Mouse (Mus musculus): ENCODE results near the gene Mepce.
A peak's percentile ranks its signal among the peaks of the same experiment; 100 is the strongest.
"Not testable (repeated sequence)": the region's sequence is repeated elsewhere in the genome, so short reads cannot be mapped to it uniquely, and the experiment has no call there.

Mepce gene

GRCm38 (mm10) chr5:137758921-137759534 lies 28.4 kb downstream of the Mepce start:
- no peak for DNase-seq (ENCODE audit: low read depth, low spot score)

GRCm38 (mm10) chr5:137757887-137758286 lies 29.6 kb downstream of the Mepce start:
- DNase-seq (ENCODE audit: low read depth, low spot score) = no peak

GRCm38 (mm10) chr5:137756882-137757661 lies 30.4 kb downstream of the Mepce start:
- peak; percentile 78 for DNase-seq (ENCODE audit: low read depth, low spot score)

- no peak for DNase-seq (ENCODE audit: low read depth, low spot score)
Observed at GRCm38 (mm10) chr5:137756106-137756505, 31.3 kb downstream of the Mepce start.

- no peak for DNase-seq (ENCODE audit: low read depth, low spot score)
Observed at GRCm38 (mm10) chr5:137755425-137755824, 32.0 kb downstream of the Mepce start.

- DNase-seq (ENCODE audit: low read depth, low spot score) = no peak
Observed at GRCm38 (mm10) chr5:137753111-137753832, 34.2 kb downstream of the Mepce start.

GRCm38 (mm10) chr5:137751988-137752387 lies 35.5 kb downstream of the Mepce start:
- no peak for DNase-seq (ENCODE audit: low read depth, low spot score)

- DNase-seq (ENCODE audit: low read depth, low spot score) = no peak
Observed at GRCm38 (mm10) chr5:137751221-137751887, 36.1 kb downstream of the Mepce start.

GRCm38 (mm10) chr5:137750212-137750611 lies 37.2 kb downstream of the Mepce start:
- not testable (repeated sequence) for DNase-seq (ENCODE audit: low read depth, low spot score)

GRCm38 (mm10) chr5:137749196-137749836 lies 38.1 kb downstream of the Mepce start:
- DNase-seq (ENCODE audit: low read depth, low spot score) = no peak

GRCm38 (mm10) chr5:137748130-137748770 lies 39.2 kb downstream of the Mepce start:
- no peak for DNase-seq (ENCODE audit: low read depth, low spot score)

GRCm38 (mm10) chr5:137747326-137747961 lies 40.0 kb downstream of the Mepce start:
- DNase-seq (ENCODE audit: low read depth, low spot score) = no peak

- DNase-seq (ENCODE audit: low read depth, low spot score) = no peak
Observed at GRCm38 (mm10) chr5:137746851-137747325, 40.6 kb downstream of the Mepce start.

GRCm38 (mm10) chr5:137746282-137746850 lies 41.1 kb downstream of the Mepce start:
- no peak for DNase-seq (ENCODE audit: low read depth, low spot score)

- DNase-seq (ENCODE audit: low read depth, low spot score) = peak; percentile 79
Observed at GRCm38 (mm10) chr5:137745214-137746171, 42.0 kb downstream of the Mepce start, which contains the start of gene Tsc22d4. Tsc22d4 (plus strand) TSS chr5:137745730.

- no peak for DNase-seq (ENCODE audit: low read depth, low spot score)
Observed at GRCm38 (mm10) chr5:137744197-137744596, 43.3 kb downstream of the Mepce start.

- DNase-seq (ENCODE audit: low read depth, low spot score) = no peak
Observed at GRCm38 (mm10) chr5:137742836-137743235, 44.6 kb downstream of the Mepce start.

GRCm38 (mm10) chr5:137742048-137742447 lies 45.4 kb downstream of the Mepce start:
- no peak for DNase-seq (ENCODE audit: low read depth, low spot score)

All from embryo, embryonic 11.5 days (tissue).